Mouse (Mus musculus) liver, embryonic 14.5 days (tissue): ENCODE data around the gene Mblac1. TPM values are rescaled to one million over a fixed set of nuclear protein-coding genes. Genes with fewer than 3 reads are reported as not detected.
A peak's percentile ranks its signal among the peaks of the same experiment; 100 is the strongest.

ENCODE experiments used
- ATAC-seq: fragments of 200-750 bp; cut with Nextera tagmentation; 2 replicates; pipeline ENCODE4 v1.8.0; 2017; ENCODE audit warnings: moderate number of reproducible peaks, mild to moderate bottlenecking, moderate library complexity; ENCODE audit not compliant: insufficient read depth
- DNase-seq, 3 experiments: peaks; one replicate each; pipeline ENCODE4 v3.0.0-alpha.2; 2012 to 2013; ENCODE audit warnings: low read depth in 3 of 3, low spot score in 3 of 3
- H3K27ac ChIP-seq: fragments of 300-500 bp; sonication (generic); 2 replicates; pipeline ENCODE4 v1.5.1; 2014; ENCODE audit warnings: moderate library complexity, mild to moderate bottlenecking, control low read depth, inconsistent platforms
- H3K27me3 ChIP-seq: fragments of 300-500 bp; sonication (generic); 2 replicates; pipeline ENCODE4 v1.6.1; 2014; ENCODE audit warnings: mild to moderate bottlenecking, low read length, moderate library complexity; ENCODE audit not compliant: control insufficient read depth, insufficient read depth
- H3K36me3 ChIP-seq: fragments of 300-500 bp; sonication (generic); replicated peaks from 2 replicates; pipeline ENCODE4 v1.6.1; 2014; ENCODE audit warnings: low read depth; ENCODE audit not compliant: control insufficient read depth, insufficient read depth
- H3K4me1 ChIP-seq, 2 experiments: fragments of 200-500 bp in 1 of 2; fragments of 300-500 bp in 1 of 2; sonication (generic) in 1 of 2; replicated peaks; 2 replicates each; pipeline ENCODE4 v1.6.1; 2012 to 2014; ENCODE audit warnings: antibody characterized with exemption in 1 of 2, inconsistent platforms in 1 of 2, low read length in 1 of 2; ENCODE audit not compliant: control insufficient read depth in 2 of 2, insufficient read depth in 2 of 2
- H3K4me2 ChIP-seq: fragments of 300-500 bp; sonication (generic); 2 replicates; pipeline ENCODE4 v1.6.1; 2014; ENCODE audit warnings: low read depth, mild to moderate bottlenecking, control low read depth, moderate library complexity
- H3K4me3 ChIP-seq, 2 experiments: fragments of 200-500 bp in 1 of 2; fragments of 300-500 bp in 1 of 2; sonication (generic) in 1 of 2; 2 replicates each; pipeline ENCODE4 v1.5.1; 2012 to 2014; ENCODE audit warnings: low read depth in 2 of 2, low read length in 2 of 2, mild to moderate bottlenecking in 2 of 2, control low read depth in 1 of 2, inconsistent platforms in 1 of 2, moderate library complexity in 1 of 2; ENCODE audit not compliant: insufficient read depth in 1 of 2
- H3K9ac ChIP-seq: fragments of 300-500 bp; sonication (generic); replicated peaks from 2 replicates; pipeline ENCODE4 v1.6.1; 2014; ENCODE audit warnings: mild to moderate bottlenecking, control low read depth, moderate library complexity
- H3K9me3 ChIP-seq: fragments of 300-500 bp; sonication (generic); 2 replicates; pipeline ENCODE4 v1.6.1; 2016; ENCODE audit warnings: low read length, mixed read lengths; ENCODE audit not compliant: control insufficient read depth
- CTCF ChIP-seq: IDR thresholded peaks from 2 replicates; pipeline ENCODE4 v1.5.1; 2016; ENCODE audit warnings: antibody characterized with exemption, low read depth, control low read depth
- EP300 ChIP-seq: IDR thresholded peaks from 2 replicates; pipeline ENCODE4 v1.6.1; 2016; ENCODE audit warnings: antibody characterized with exemption, low read depth
- WGBS: fragments of 180-500 bp; shearing (Covaris S2); extraction: QIAGEN DNeasy Blood & Tissue Kit; methylation state at CpG from one replicate; pipeline ENCODE4 v1.1.7; 2014; ENCODE audit not compliant: insufficient replicate concordance; 5-methylcytosine and 5-hydroxymethylcytosine counted together
- microRNA counts: library from miRNA; unstranded; fragments of <30 nt; microRNA quantifications from one replicate; lab custom pipeline; 2016
- microRNA-seq: library from miRNA; unstranded; fragments of <30 nt; microRNA quantifications from one replicate; pipeline ENCODE4, GENCODE M21; 2016
- polyA plus RNA-seq, 2 experiments: library from polyadenylated mRNA; depleted of rRNA in 1 of 2; stranded (reverse) in 1 of 2; unstranded in 1 of 2; fragments of >200 nt; fragmentation: Nextera tagmentation in 1 of 2; extraction: Ambion mirVana in 1 of 2; gene quantifications; 2 replicates each; pipeline versions ENCODE4 v1.2.1 to v1.2.3; 2012 to 2014

The Mblac1 gene
- polyA plus RNA-seq, 2 experiments = 2.2 TPM

DNA sequence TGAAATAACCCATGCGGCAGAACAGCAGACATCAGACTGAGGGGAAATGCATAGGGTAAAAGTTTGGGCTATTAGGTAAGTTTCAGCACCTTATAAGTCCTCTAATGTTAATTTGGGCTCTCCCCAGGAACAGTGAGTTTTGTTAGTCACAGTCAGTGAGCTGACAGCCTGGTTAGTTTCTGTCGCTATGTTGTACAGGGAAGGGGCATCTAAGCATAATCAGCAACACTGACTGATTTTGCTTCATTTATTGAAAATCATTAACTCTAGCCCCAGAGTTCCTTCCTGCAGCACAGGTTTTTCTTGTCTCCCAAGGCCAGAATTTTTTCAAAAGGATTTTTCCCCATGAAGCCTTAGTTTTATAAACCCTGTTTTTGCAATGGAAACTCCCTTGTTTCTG lies 39.7 kb downstream of the Mblac1 start:
- DNase-seq (no peak), ATAC-seq (no peak)
- no peak overlapping the region for H3K4me3 ChIP-seq
- H3K27ac ChIP-seq = no peak overlapping the region
- no peaks in the 10 kb centered on the region for H3K36me3 ChIP-seq
- H3K4me2 ChIP-seq = no peak overlapping the region
- H3K9me3 ChIP-seq = no peaks in the 10 kb centered on the region
- H3K9ac ChIP-seq = no peak overlapping the region
- no peaks in the 10 kb centered on the region for H3K4me1 ChIP-seq
- TF ChIP-seq CTCF (no peak), EP300 (no peak)
- H3K27me3 ChIP-seq = no peaks in the 10 kb centered on the region
- WGBS = 69% methylated on average over 2 of the region's 2 CpGs

DNA sequence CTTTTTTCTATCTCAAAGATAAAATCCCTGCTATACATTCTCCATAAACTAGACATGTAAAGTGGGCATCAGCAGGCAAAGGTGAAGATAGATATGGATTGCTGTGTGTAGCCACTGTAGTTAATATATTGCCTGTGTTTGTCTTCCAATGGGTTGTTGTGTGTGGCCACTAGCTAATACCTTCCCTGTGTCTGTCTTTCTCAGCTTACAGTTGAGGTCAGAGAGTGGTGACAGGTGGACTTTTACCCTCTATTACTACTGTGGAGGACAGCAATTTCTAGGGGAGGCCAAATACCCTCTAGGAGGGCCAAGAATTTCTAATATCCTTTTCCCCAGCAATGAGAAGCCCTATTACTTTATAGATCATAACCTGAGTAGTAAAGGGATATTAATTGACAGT lies 40.1 kb downstream of the Mblac1 start:
- ATAC-seq (no peak), DNase-seq (no peak)
- Histone ChIP-seq H3K27me3 (no peaks in the 10 kb centered on the region), H3K36me3 (no peaks in the 10 kb centered on the region), H3K9me3 (no peaks in the 10 kb centered on the region), H3K9ac (no peak overlapping the region), H3K4me2 (no peak overlapping the region), H3K27ac (no peak overlapping the region), H3K4me3 (no peak overlapping the region), H3K4me1 (no peaks in the 10 kb centered on the region)
- TF ChIP-seq CTCF (no peak), EP300 (no peak)

DNA sequence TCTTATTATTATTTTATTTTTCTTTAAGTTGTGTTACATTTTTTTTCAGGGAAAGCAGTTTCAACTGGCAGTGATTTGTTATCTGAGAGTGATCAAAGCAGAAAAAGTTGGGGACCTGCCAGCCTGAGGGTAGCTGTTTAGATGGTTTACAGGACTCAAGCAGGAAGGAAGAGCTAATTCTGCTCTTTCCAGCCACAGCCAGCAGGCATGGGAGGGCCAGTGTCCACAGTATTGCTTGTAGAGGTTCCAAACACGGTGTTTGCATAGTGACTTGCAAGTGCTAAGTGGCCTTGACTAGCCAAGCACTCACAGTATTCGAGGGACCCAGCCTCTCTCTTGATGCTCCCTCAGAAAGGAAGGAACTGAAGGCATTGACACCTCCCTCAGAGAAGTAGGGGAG lies 47.4 kb downstream of the Mblac1 start:
- DNase-seq (no peak), ATAC-seq (no peak)
- Histone ChIP-seq H3K9ac (no peak overlapping the region), H3K4me2 (no peak overlapping the region), H3K27me3 (no peaks in the 10 kb centered on the region), H3K4me3 (no peak overlapping the region), H3K36me3 (no peaks in the 10 kb centered on the region), H3K9me3 (no peaks in the 10 kb centered on the region), H3K27ac (no peak overlapping the region), H3K4me1 (no peaks in the 10 kb centered on the region)
- no peak for TF ChIP-seq CTCF
- WGBS = 6% methylated on average over 2 of the region's 2 CpGs

MicroRNAs encoded within 50 kb of the gene (microRNA counts, 519-probe panel; counts per million panel counts)
- microRNA mmu-miR-106b (lab: Ali Mortazavi, UCI) = 7,997 counts per million, percentile 81 among the panel's probes with 10 or more counts
- microRNA mmu-miR-25 (lab: Ali Mortazavi, UCI) = 8,710 counts per million, percentile 91 among the panel's probes with 10 or more counts
- 8,038 counts per million, percentile 83 among the panel's probes with 10 or more counts for microRNA mmu-miR-93 (lab: Ali Mortazavi, UCI)

Small RNA genes lying within 50 kb of the gene (microRNA-seq; reads per million reads assigned to microRNA genes)
- gene Mir106b (13,688 reads per million, percentile 94 among the genes with 10 or more reads in this experiment), gene Mir25 (2,342 reads per million, percentile 81 among the genes with 10 or more reads in this experiment), gene Mir93 (18,123 reads per million, percentile 95 among the genes with 10 or more reads in this experiment)

Other genes with a start within 250 kb of the Mblac1 start
- gene Gjc3, start 231.2 kb upstream of the Mblac1 start, polyA plus RNA-seq (2012; rRNA removed) = 0.01 TPM in 1 of 2 replicates, not detected in the other
- gene Gjc3, start 231.2 kb upstream of the Mblac1 start, polyA plus RNA-seq (2014; fragmentation: Nextera tagmentation; extraction: Ambion mirVana) = not detected in 2 replicates
- 2.7 TPM in 2 replicates for gene Azgp1, start 212.8 kb upstream of the Mblac1 start, polyA plus RNA-seq (2012; rRNA removed)
- 3.3 and 4.7 TPM in 2 replicates for gene Azgp1, start 212.8 kb upstream of the Mblac1 start, polyA plus RNA-seq (2014; fragmentation: Nextera tagmentation; extraction: Ambion mirVana)
- not detected in 2 replicates for gene Smok3a, start 173.1 kb upstream of the Mblac1 start, polyA plus RNA-seq (2012; rRNA removed)
- gene Smok3a, start 173.1 kb upstream of the Mblac1 start, polyA plus RNA-seq (2014; fragmentation: Nextera tagmentation; extraction: Ambion mirVana) = not detected in 2 replicates
- not detected in 2 replicates for gene Smok3b, start 172.9 kb upstream of the Mblac1 start, polyA plus RNA-seq (2012; rRNA removed)
- gene Smok3b, start 172.9 kb upstream of the Mblac1 start, polyA plus RNA-seq (2014; fragmentation: Nextera tagmentation; extraction: Ambion mirVana) = not detected in 2 replicates
- not detected in 2 replicates for gene Smok3c, start 141.1 kb upstream of the Mblac1 start, polyA plus RNA-seq (2012; rRNA removed)
- gene Smok3c, start 141.1 kb upstream of the Mblac1 start, polyA plus RNA-seq (2014; fragmentation: Nextera tagmentation; extraction: Ambion mirVana) = not detected in 2 replicates
- gene Zkscan1, start 109.2 kb upstream of the Mblac1 start, polyA plus RNA-seq (2012; rRNA removed) = 1.5 and 2.2 TPM in 2 replicates
- gene Zkscan1, start 109.2 kb upstream of the Mblac1 start, polyA plus RNA-seq (2014; fragmentation: Nextera tagmentation; extraction: Ambion mirVana) = 4.7 and 4.9 TPM in 2 replicates
- gene Zscan21, start 77.4 kb upstream of the Mblac1 start, polyA plus RNA-seq (2012; rRNA removed) = 5.3 and 7.7 TPM in 2 replicates
- 13.3 and 13.9 TPM in 2 replicates for gene Zscan21, start 77.4 kb upstream of the Mblac1 start, polyA plus RNA-seq (2014; fragmentation: Nextera tagmentation; extraction: Ambion mirVana)
- gene Zfp113, start 38.6 kb upstream of the Mblac1 start, polyA plus RNA-seq (2012; rRNA removed) = 0.81 and 1.4 TPM in 2 replicates
- gene Zfp113, start 38.6 kb upstream of the Mblac1 start, polyA plus RNA-seq (2014; fragmentation: Nextera tagmentation; extraction: Ambion mirVana) = 2.6 and 2.7 TPM in 2 replicates
- gene Cops6, start 33.2 kb upstream of the Mblac1 start, polyA plus RNA-seq (2012; rRNA removed) = 57.7 and 62.4 TPM in 2 replicates
- gene Cops6, start 33.2 kb upstream of the Mblac1 start, polyA plus RNA-seq (2014; fragmentation: Nextera tagmentation; extraction: Ambion mirVana) = 123 and 128 TPM in 2 replicates
- 10.3 and 10.8 TPM in 2 replicates for gene Ap4m1, start 22.3 kb upstream of the Mblac1 start, polyA plus RNA-seq (2012; rRNA removed)
- 3.9 and 4.6 TPM in 2 replicates for gene Ap4m1, start 22.3 kb upstream of the Mblac1 start, polyA plus RNA-seq (2014; fragmentation: Nextera tagmentation; extraction: Ambion mirVana)
- gene Mcm7, start 21.9 kb upstream of the Mblac1 start, polyA plus RNA-seq (2012; rRNA removed) = 96.1 and 116 TPM in 2 replicates
- gene Mcm7, start 21.9 kb upstream of the Mblac1 start, polyA plus RNA-seq (2014; fragmentation: Nextera tagmentation; extraction: Ambion mirVana) = 182 and 200 TPM in 2 replicates
- gene Taf6, start 6.9 kb upstream of the Mblac1 start, polyA plus RNA-seq (2012; rRNA removed) = 32.8 and 34.7 TPM in 2 replicates
- 33.2 and 37.9 TPM in 2 replicates for gene Taf6, start 6.9 kb upstream of the Mblac1 start, polyA plus RNA-seq (2014; fragmentation: Nextera tagmentation; extraction: Ambion mirVana)
- 6.3 and 9.5 TPM in 2 replicates for gene Cnpy4, start 6.8 kb upstream of the Mblac1 start, polyA plus RNA-seq (2012; rRNA removed)
- 12.6 and 12.8 TPM in 2 replicates for gene Cnpy4, start 6.8 kb upstream of the Mblac1 start, polyA plus RNA-seq (2014; fragmentation: Nextera tagmentation; extraction: Ambion mirVana)
- 0.09 and 0.10 TPM in 2 replicates for gene Nxpe5, start 31.6 kb downstream of the Mblac1 start, polyA plus RNA-seq (2012; rRNA removed)
- gene Nxpe5, start 31.6 kb downstream of the Mblac1 start, polyA plus RNA-seq (2014; fragmentation: Nextera tagmentation; extraction: Ambion mirVana) = 0.09 and 0.23 TPM in 2 replicates
- 26.2 and 36.3 TPM in 2 replicates for gene Lamtor4, start 61.2 kb downstream of the Mblac1 start, polyA plus RNA-seq (2012; rRNA removed)
- 35.5 and 35.6 TPM in 2 replicates for gene Lamtor4, start 61.2 kb downstream of the Mblac1 start, polyA plus RNA-seq (2014; fragmentation: Nextera tagmentation; extraction: Ambion mirVana)
- 22.4 and 27.6 TPM in 2 replicates for gene BC037034, start 69.7 kb downstream of the Mblac1 start, polyA plus RNA-seq (2012; rRNA removed)
- 1.9 and 2.5 TPM in 2 replicates for gene BC037034, start 69.7 kb downstream of the Mblac1 start, polyA plus RNA-seq (2014; fragmentation: Nextera tagmentation; extraction: Ambion mirVana)
- gene Gal3st4, start 78.5 kb downstream of the Mblac1 start, polyA plus RNA-seq (2012; rRNA removed) = 0.01 TPM in 1 of 2 replicates, not detected in the other
- 0.14 and 0.18 TPM in 2 replicates for gene Gal3st4, start 78.5 kb downstream of the Mblac1 start, polyA plus RNA-seq (2014; fragmentation: Nextera tagmentation; extraction: Ambion mirVana)
- gene Gm43720, start 85.6 kb downstream of the Mblac1 start, polyA plus RNA-seq (2012; rRNA removed) = not detected in 2 replicates
- gene Gm43720, start 85.6 kb downstream of the Mblac1 start, polyA plus RNA-seq (2014; fragmentation: Nextera tagmentation; extraction: Ambion mirVana) = 0.01 and 0.04 TPM in 2 replicates
- gene Gpc2, start 85.7 kb downstream of the Mblac1 start, polyA plus RNA-seq (2012; rRNA removed) = 1.7 and 2.5 TPM in 2 replicates
- gene Gpc2, start 85.7 kb downstream of the Mblac1 start, polyA plus RNA-seq (2014; fragmentation: Nextera tagmentation; extraction: Ambion mirVana) = not detected in 2 replicates
- 2.7 and 3.1 TPM in 2 replicates for gene Stag3, start 85.9 kb downstream of the Mblac1 start, polyA plus RNA-seq (2012; rRNA removed)
- gene Stag3, start 85.9 kb downstream of the Mblac1 start, polyA plus RNA-seq (2014; fragmentation: Nextera tagmentation; extraction: Ambion mirVana) = 1.8 and 1.9 TPM in 2 replicates
- 0.33 and 0.49 TPM in 2 replicates for gene Pvrig, start 147.6 kb downstream of the Mblac1 start, polyA plus RNA-seq (2012; rRNA removed)
- 0.34 and 0.36 TPM in 2 replicates for gene Pvrig, start 147.6 kb downstream of the Mblac1 start, polyA plus RNA-seq (2014; fragmentation: Nextera tagmentation; extraction: Ambion mirVana)
- 1.3 and 1.9 TPM in 2 replicates for gene Zfp157, start 247.2 kb downstream of the Mblac1 start, polyA plus RNA-seq (2012; rRNA removed)
- 2.5 and 4.6 TPM in 2 replicates for gene Zfp157, start 247.2 kb downstream of the Mblac1 start, polyA plus RNA-seq (2014; fragmentation: Nextera tagmentation; extraction: Ambion mirVana)